Mouse (Mus musculus): ENCODE data around the gene Olfr1373. TPM values are rescaled to one million over a fixed set of nuclear protein-coding genes. Genes with fewer than 3 reads are reported as not detected.

The Olfr1373 gene
- polyA plus RNA-seq, 1 experiment from 2014 or later = not detected

DNA sequence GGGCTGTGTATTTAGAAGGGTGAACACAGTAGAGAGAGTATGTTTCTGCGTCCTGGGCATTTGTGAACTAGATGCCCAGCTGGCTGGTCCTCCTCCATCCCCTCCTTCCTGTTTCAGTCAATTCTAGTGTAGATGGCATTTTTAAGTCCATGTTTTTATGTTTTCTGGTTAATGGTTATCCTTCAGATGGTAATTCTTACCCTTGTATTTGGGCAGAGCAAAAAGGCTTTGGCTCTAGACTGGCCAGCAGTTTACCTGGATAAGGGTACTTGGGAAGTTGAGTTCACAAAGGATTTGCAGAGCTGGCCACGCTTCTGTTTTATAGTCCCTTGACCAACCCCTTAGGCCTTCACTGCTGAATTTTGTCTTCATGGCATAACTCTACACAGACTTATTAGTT is 39.3 kb downstream of the Olfr1373 start:
- peaks cover 11% of the 10 kb centered on the region for H3K4me1 ChIP-seq (replicated peaks)
- H3K27ac ChIP-seq = no peak overlapping the region
- no peak overlapping the region for H3K4me2 ChIP-seq
- no peak overlapping the region for H3K9ac ChIP-seq (replicated peaks)
- 91% methylated on average over 2 of the region's 2 CpGs for WGBS
- H3K27me3 ChIP-seq = no peaks in the 10 kb centered on the region
- no peaks in the 10 kb centered on the region; the same call in 1 of the 2 replicates for H3K36me3 ChIP-seq
- no peak for ATAC-seq (ENCODE audit: insufficient number of reproducible peaks, insufficient read depth, low FRiP score, low TSS enrichment, low read depth)
- H3K4me3 ChIP-seq (replicated peaks) = no peak overlapping the region
- H3K9me3 ChIP-seq = no peaks in the 10 kb centered on the region

DNA sequence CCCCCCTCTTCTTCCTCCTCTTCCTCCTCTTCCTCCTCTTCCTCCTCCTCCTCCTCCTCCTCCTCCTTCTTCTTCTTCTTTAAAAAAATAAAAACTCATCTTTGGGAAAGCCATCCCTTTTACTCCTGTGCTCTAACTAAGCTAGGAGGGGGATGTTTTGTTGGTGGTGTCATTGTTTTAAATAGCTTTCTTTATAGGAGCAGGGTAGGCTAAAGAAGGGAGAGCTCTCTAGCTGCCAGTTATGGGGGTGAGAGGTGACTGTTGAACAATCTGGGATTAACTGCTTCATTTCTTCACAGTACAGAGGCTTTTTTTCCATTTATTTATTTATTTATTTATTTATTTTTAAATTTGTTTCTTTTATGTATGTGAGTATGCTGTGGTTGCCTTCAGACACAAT is 39.8 kb downstream of the Olfr1373 start:
- Histone ChIP-seq H3K36me3 (no peaks in the 10 kb centered on the region; the same call in 1 of the 2 replicates), H3K9ac (replicated peaks) (no peak overlapping the region), H3K27me3 (no peaks in the 10 kb centered on the region), H3K4me2 (no peak overlapping the region), H3K4me1 (replicated peaks) (peaks cover 16% of the 10 kb centered on the region), H3K9me3 (no peaks in the 10 kb centered on the region), H3K4me3 (replicated peaks) (no peak overlapping the region), H3K27ac (no peak overlapping the region)
- no peak for ATAC-seq (ENCODE audit: insufficient number of reproducible peaks, insufficient read depth, low FRiP score, low TSS enrichment, low read depth)

DNA sequence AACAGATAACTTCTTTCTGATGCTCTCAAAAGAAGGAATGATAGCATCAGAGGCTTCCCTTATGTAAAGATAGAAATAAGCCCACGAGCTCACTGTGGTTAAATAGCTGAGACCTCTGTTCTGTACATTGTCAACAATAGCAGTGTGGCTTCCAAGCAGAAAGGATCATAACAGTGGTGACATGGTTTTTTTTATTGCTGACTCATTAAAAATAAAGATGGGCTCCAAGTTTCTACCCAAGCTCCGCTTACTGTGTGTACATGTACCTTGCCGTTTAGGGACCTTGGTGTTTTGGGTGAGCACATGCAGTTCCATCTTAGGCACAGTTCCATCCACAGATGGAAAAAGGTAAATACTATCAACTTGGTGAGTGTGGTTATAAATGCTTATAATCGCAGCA is 42.4 kb downstream of the Olfr1373 start:
- Histone ChIP-seq H3K9me3 (no peaks in the 10 kb centered on the region), H3K9ac (replicated peaks) (no peak overlapping the region), H3K27ac (no peak overlapping the region), H3K4me1 (replicated peaks) (peaks cover 22% of the 10 kb centered on the region), H3K4me2 (no peak overlapping the region), H3K27me3 (no peaks in the 10 kb centered on the region), H3K36me3 (no peaks in the 10 kb centered on the region; the same call in 1 of the 2 replicates), H3K4me3 (replicated peaks) (no peak overlapping the region)
- 90% methylated on average over 4 of the region's 4 CpGs for WGBS
- no peak for ATAC-seq (ENCODE audit: insufficient number of reproducible peaks, insufficient read depth, low FRiP score, low TSS enrichment, low read depth)

DNA sequence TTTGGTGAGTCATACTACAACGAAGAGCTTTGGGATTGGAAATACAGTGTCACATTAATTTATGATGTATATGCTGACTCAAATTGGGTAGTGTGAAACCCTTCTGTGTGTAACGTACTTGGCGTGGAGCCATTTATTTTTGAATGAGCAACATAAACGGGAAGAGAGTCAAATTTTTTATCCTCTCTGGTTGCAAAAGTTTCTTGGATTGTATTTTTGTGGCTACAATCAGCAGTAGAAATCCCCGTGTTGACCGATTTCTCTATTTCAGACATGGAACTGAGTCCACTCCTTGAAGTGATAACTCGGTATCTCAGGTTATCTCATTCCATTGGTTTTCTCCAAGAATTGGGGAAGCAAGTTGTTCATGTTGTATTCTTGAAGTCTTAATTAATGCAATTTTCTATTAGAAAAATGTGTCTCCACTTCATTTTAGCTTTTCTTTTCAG is 45.5 kb downstream of the Olfr1373 start:
- Histone ChIP-seq H3K27ac (peak overlapping the region; percentile 99), H3K9me3 (no peaks in the 10 kb centered on the region), H3K4me1 (replicated peaks) (peaks cover 24% of the 10 kb centered on the region), H3K4me3 (replicated peaks) (peak overlapping the region; percentile 95), H3K36me3 (no peaks in the 10 kb centered on the region; the same call in 1 of the 2 replicates), H3K4me2 (peak overlapping the region; percentile 86), H3K27me3 (no peaks in the 10 kb centered on the region), H3K9ac (replicated peaks) (peak overlapping the region; percentile 99)
- no peak for ATAC-seq (ENCODE audit: insufficient number of reproducible peaks, insufficient read depth, low FRiP score, low TSS enrichment, low read depth)
- WGBS = 6% methylated on average over 7 of the region's 7 CpGs

DNA sequence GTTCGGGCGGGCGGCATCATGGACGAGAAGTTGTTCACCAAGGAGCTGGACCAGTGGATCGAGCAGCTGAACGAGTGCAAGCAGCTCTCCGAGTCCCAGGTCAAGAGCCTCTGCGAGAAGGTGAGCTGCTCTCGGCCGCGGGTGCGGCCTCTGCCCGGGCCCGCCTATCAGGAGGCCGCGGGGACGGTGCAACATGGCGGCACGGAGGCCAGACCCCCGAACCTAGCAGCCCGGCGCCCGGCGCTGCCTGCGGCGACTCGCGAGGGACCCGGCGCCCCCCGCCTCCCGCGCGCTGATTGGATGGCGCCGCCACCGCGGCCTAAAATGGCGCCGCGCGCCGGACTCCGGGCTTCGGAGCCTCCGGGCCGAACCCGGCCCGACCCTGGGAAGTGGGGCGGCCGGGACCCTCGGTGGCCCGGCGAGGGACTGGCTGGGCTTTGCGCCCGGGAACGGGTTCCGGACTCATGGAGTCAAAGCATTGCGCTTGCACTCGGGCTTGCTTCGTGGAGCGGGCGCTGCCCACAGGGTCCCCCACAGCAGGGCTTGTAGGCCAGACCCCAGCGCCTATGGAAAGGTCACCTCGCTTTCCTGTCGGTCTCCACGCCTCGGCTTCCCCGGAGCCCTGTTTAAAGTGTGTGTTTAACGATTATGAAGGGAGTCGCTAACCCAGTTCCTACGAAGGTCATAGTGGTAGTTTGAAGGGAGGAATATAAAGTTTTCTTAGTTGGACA is 46.1 kb downstream of the Olfr1373 start:
- Histone ChIP-seq H3K27ac (peak overlapping the region; percentile 99), H3K4me1 (replicated peaks) (peaks cover 24% of the 10 kb centered on the region), H3K27me3 (no peaks in the 10 kb centered on the region), H3K9ac (replicated peaks) (peak overlapping the region; percentile 99), H3K9me3 (no peaks in the 10 kb centered on the region), H3K4me3 (replicated peaks) (peak overlapping the region; percentile 95), H3K4me2 (peak overlapping the region; percentile 86), H3K36me3 (no peaks in the 10 kb centered on the region; the same call in 1 of the 2 replicates)
- peak; percentile 88 for ATAC-seq (ENCODE audit: insufficient number of reproducible peaks, insufficient read depth, low FRiP score, low TSS enrichment, low read depth)
- under 1% methylated on average over 66 of the region's 72 CpGs for WGBS

DNA sequence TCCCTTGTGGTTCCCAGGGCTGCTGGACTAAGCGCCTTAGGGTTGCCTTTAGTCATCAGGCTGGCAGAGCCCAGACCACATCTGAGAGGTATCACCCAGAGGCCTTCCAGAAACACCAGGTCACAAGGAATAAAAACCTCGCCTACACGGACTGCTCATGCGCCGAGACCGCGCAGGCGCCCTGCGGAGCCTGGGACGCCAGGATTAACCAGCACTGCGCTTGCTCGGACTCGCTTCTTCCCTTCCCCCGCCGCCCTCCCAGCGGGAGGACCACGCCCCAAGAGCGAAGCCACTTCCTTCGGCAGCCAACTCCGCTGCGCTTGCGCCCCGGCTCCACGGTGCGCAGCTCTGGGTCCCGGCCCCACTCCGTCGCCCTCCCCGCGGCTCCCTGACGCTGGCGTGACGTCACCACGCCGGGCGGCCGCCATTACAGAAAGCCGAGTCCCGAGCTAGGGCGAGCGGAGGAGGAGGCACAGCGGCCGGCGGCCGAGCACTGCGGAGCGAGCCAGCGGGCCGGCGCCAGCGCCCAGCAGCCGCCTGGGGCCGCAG is 46.9 kb downstream of the Olfr1373 start, which contains the start of gene Ppp2ca:
TSS of gene Ppp2ca (plus strand) at position 284 of the 549 bp plus-strand sequence.
- H3K4me2 ChIP-seq = peak within 1 kb of the TSS; percentile 86

DNA sequence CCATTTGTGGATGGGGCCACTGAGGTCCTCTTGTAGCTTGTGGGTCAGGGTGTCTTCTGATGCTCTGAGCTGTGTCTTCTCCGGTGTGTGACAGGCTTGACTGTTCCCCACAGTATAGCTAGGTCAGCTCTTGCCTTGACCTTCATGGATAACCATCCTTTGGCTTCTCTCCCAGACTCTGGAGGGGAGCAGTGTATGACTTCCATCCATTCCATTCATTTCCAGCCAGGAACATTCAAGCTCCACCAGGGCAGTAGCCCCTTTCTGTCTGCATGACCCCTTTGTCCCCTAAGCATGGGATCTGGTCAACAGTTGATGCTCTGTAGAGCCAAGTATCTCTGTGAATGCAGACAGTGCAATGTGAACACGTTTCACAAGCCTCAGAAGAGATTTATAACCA is 47.7 kb downstream of the Olfr1373 start:
- WGBS = 81% methylated on average over 2 of the region's 2 CpGs
- peaks cover 24% of the 10 kb centered on the region for H3K4me1 ChIP-seq (replicated peaks)
- H3K27ac ChIP-seq = no peak overlapping the region
- H3K27me3 ChIP-seq = no peaks in the 10 kb centered on the region; the same call in 1 of the 2 replicates
- H3K36me3 ChIP-seq = no peaks in the 10 kb centered on the region; the same call in 1 of the 2 replicates
- H3K9me3 ChIP-seq = no peaks in the 10 kb centered on the region
- no peak overlapping the region for H3K9ac ChIP-seq (replicated peaks)
- no peak overlapping the region for H3K4me3 ChIP-seq (replicated peaks)
- peak overlapping the region; percentile 86 for H3K4me2 ChIP-seq
- ATAC-seq (ENCODE audit: insufficient number of reproducible peaks, insufficient read depth, low FRiP score, low TSS enrichment, low read depth) = no peak

More for the DNA sequence above, 46.9 kb downstream of the Olfr1373 start, which contains the start of gene Ppp2ca:
- H3K9me3 ChIP-seq = no peaks in the 10 kb centered on the region
- H3K4me1 ChIP-seq (replicated peaks) = peaks cover 24% of the 10 kb centered on the region
- H3K27me3 ChIP-seq = no peaks in the 10 kb centered on the region
- WGBS = under 1% methylated on average over 53 of the region's 53 CpGs
- H3K9ac ChIP-seq (replicated peaks) = peak within 1 kb of the TSS; percentile 99
- ATAC-seq (ENCODE audit: insufficient number of reproducible peaks, insufficient read depth, low FRiP score, low TSS enrichment, low read depth) = peak; percentile 97
- no peaks in the 10 kb centered on the region; the same call in 1 of the 2 replicates for H3K36me3 ChIP-seq
- H3K4me3 ChIP-seq (replicated peaks) = peak within 1 kb of the TSS; percentile 95
- peak within 1 kb of the TSS; percentile 99 for H3K27ac ChIP-seq

DNA sequence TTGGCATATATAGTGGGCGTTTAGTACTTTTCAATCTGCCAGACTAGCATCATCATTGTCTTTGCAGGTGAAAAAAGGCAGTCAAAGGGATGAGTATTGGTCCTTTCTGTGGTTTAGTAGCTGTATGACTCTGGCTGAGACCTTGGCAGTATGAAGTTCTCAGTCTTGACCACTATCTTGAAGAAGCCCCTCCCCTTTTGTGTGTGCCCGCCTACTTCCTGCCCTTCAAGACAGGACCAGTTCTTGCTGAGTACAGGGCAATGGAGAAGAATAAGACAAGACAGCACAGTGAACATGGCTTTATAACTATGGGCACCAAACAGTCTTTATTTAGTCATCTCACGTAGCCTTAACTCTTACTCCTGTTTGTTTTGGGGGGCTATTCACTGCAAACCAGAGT is 48.3 kb downstream of the Olfr1373 start:
- Histone ChIP-seq H3K27ac (no peak overlapping the region), H3K9ac (replicated peaks) (no peak overlapping the region), H3K27me3 (no peaks in the 10 kb centered on the region; the same call in 1 of the 2 replicates), H3K4me3 (replicated peaks) (no peak overlapping the region), H3K36me3 (no peaks in the 10 kb centered on the region; the same call in 1 of the 2 replicates), H3K9me3 (no peaks in the 10 kb centered on the region), H3K4me1 (replicated peaks) (peaks cover 23% of the 10 kb centered on the region), H3K4me2 (no peak overlapping the region)
- ATAC-seq (ENCODE audit: insufficient number of reproducible peaks, insufficient read depth, low FRiP score, low TSS enrichment, low read depth) = no peak
- WGBS = 75% methylated on average over 3 of the region's 3 CpGs

Small RNA genes lying within 50 kb of the gene (microRNA-seq; reads per million reads assigned to microRNA genes)
- gene Gm24157 (not detected), gene Mir3061 (11.2 reads per million, percentile 26 among the genes with 10 or more reads in this experiment)

Other genes starting within 250 kb of the Olfr1373 start
- 107 and 109 TPM in 2 replicates for gene Cdkn2aipnl, start 177.9 kb downstream of the Olfr1373 start, polyA plus RNA-seq (2016; fragmentation: Nextera tagmentation; extraction: Ambion mirVana)
- 244 and 267 TPM in 2 replicates for gene Ube2b, start 144.8 kb downstream of the Olfr1373 start, polyA plus RNA-seq (2016; fragmentation: Nextera tagmentation; extraction: Ambion mirVana)
- gene Cdkl3, start 141.3 kb downstream of the Olfr1373 start, polyA plus RNA-seq (2016; fragmentation: Nextera tagmentation; extraction: Ambion mirVana) = 13.4 and 15.8 TPM in 2 replicates
- 107 and 108 TPM in 2 replicates for gene Ppp2ca, start 46.8 kb downstream of the Olfr1373 start, polyA plus RNA-seq (2016; fragmentation: Nextera tagmentation; extraction: Ambion mirVana)
- gene Olfr1371, start 68.5 kb upstream of the Olfr1373 start, polyA plus RNA-seq (2016; fragmentation: Nextera tagmentation; extraction: Ambion mirVana) = not detected in 2 replicates
- gene Skp1a, start 86.5 kb upstream of the Olfr1373 start, polyA plus RNA-seq (2016; fragmentation: Nextera tagmentation; extraction: Ambion mirVana) = 871 and 976 TPM in 2 replicates
- 12.6 and 13.7 TPM in 2 replicates for gene Tcf7, start 137.5 kb upstream of the Olfr1373 start, polyA plus RNA-seq (2016; fragmentation: Nextera tagmentation; extraction: Ambion mirVana)
- 203 and 227 TPM in 2 replicates for gene Vdac1, start 215.3 kb upstream of the Olfr1373 start, polyA plus RNA-seq (2016; fragmentation: Nextera tagmentation; extraction: Ambion mirVana)

Measured in limb, embryonic 12.5 days (tissue).